Mouse (Mus musculus) neural tube, embryonic 13.5 days (tissue): Measurements from ENCODE around the gene Rasl10a. TPM values are rescaled to one million over a fixed set of nuclear protein-coding genes. Genes with fewer than 3 reads are reported as not detected.

Experiments
- ATAC-seq: fragments of 200-750 bp; cut with Nextera tagmentation; 2 replicates; pipeline ENCODE4 v1.8.0; 2017; ENCODE audit warnings: low read depth, mild to moderate bottlenecking, moderate TSS enrichment, moderate library complexity
- H3K27ac ChIP-seq: fragments of 300-500 bp; sonication (generic); replicated peaks from 2 replicates; pipeline ENCODE4 v1.5.1; 2015; ENCODE audit warnings: moderate library complexity, mild to moderate bottlenecking, inconsistent platforms
- H3K27me3 ChIP-seq: fragments of 300-500 bp; sonication (generic); 2 replicates; pipeline ENCODE4 v1.6.1; 2015; ENCODE audit warnings: mild to moderate bottlenecking, inconsistent platforms
- H3K36me3 ChIP-seq: fragments of 300-500 bp; sonication (generic); 2 replicates; pipeline ENCODE4 v1.6.1; 2015; ENCODE audit warnings: mild to moderate bottlenecking, inconsistent platforms
- H3K4me1 ChIP-seq: fragments of 300-500 bp; sonication (generic); replicated peaks from 2 replicates; pipeline ENCODE4 v1.6.1; 2015; ENCODE audit warnings: inconsistent platforms
- H3K4me2 ChIP-seq: fragments of 300-500 bp; sonication (generic); 2 replicates; pipeline ENCODE4 v1.6.1; 2015; ENCODE audit warnings: inconsistent platforms, mild to moderate bottlenecking, moderate library complexity
- H3K4me3 ChIP-seq: fragments of 300-500 bp; sonication (generic); 2 replicates; pipeline ENCODE4 v1.5.1; 2015; ENCODE audit warnings: mild to moderate bottlenecking, inconsistent platforms
- H3K9ac ChIP-seq: fragments of 300-500 bp; sonication (generic); 2 replicates; pipeline ENCODE4 v1.6.1; 2015; ENCODE audit warnings: moderate library complexity, mild to moderate bottlenecking, inconsistent platforms
- H3K9me3 ChIP-seq: fragments of 300-500 bp; sonication (generic); 2 replicates; pipeline ENCODE4 v1.6.1; 2016; ENCODE audit warnings: inconsistent platforms
- WGBS: fragments of 180-500 bp; shearing (Covaris S2); methylation state at CpG from one replicate; pipeline ENCODE4 v1.1.7; 2015; 5-methylcytosine and 5-hydroxymethylcytosine counted together
- polyA plus RNA-seq: library from polyadenylated mRNA; unstranded; fragments of >200 nt; fragmentation: Nextera tagmentation; extraction: Ambion mirVana; gene quantifications from 2 replicates; pipeline ENCODE4 v1.2.1, GENCODE M21; 2015

Rasl10a gene
- polyA plus RNA-seq, 1 experiment from 2014 or later = 0.64 TPM

- Histone ChIP-seq H3K9me3 (no peaks in the 10 kb centered on the region), H3K4me2 (no peak overlapping the region), H3K27ac (no peak overlapping the region), H3K27me3 (peaks cover 64% of the 10 kb centered on the region), H3K36me3 (peaks cover 6% of the 10 kb centered on the region; the same call in 1 of the 2 replicates), H3K4me3 (no peak overlapping the region), H3K9ac (peak overlapping the region; percentile 17), H3K4me1 (peaks cover 42% of the 10 kb centered on the region)
- WGBS = 30% methylated on average over 23 of the region's 23 CpGs
- no peak for ATAC-seq
Measured at GRCm38 (mm10) chr11:5055945-5056938, 1.7 kb upstream of the Rasl10a start.

GRCm38 (mm10) chr11:5057064-5057463 is 864 bp upstream of the Rasl10a start:
- Histone ChIP-seq H3K4me3 (no peak overlapping the region), H3K27me3 (peaks cover 72% of the 10 kb centered on the region), H3K27ac (no peak overlapping the region), H3K9ac (no peak overlapping the region), H3K4me1 (peaks cover 50% of the 10 kb centered on the region), H3K4me2 (no peak overlapping the region), H3K36me3 (peaks cover 6% of the 10 kb centered on the region; the same call in 1 of the 2 replicates), H3K9me3 (no peaks in the 10 kb centered on the region)
- WGBS = 55% methylated on average over 8 of the region's 8 CpGs
- no peak for ATAC-seq

- 13% methylated on average over 8 of the region's 8 CpGs for WGBS
- ATAC-seq = no peak
- Histone ChIP-seq H3K9me3 (no peaks in the 10 kb centered on the region), H3K27me3 (peaks cover 76% of the 10 kb centered on the region), H3K36me3 (peaks cover 6% of the 10 kb centered on the region; the same call in 1 of the 2 replicates), H3K4me2 (peak overlapping the region; percentile 84), H3K4me1 (peaks cover 55% of the 10 kb centered on the region), H3K9ac (0 out of 2 replicates have a peak overlapping the region, but pooled peaks have one; percentile 69), H3K4me3 (peak overlapping the region; percentile 43), H3K27ac (no peak overlapping the region)
Measured at GRCm38 (mm10) chr11:5057541-5057855, 430 bp upstream of the Rasl10a start.

GRCm38 (mm10) chr11:5058783-5059182 is 855 bp downstream of the Rasl10a start:
- WGBS = 39% methylated on average over 9 of the region's 9 CpGs
- no peaks in the 10 kb centered on the region for H3K9me3 ChIP-seq
- peaks cover 68% of the 10 kb centered on the region for H3K4me1 ChIP-seq
- no peak overlapping the region for H3K4me2 ChIP-seq
- no peak overlapping the region for H3K9ac ChIP-seq
- ATAC-seq = no peak
- H3K27ac ChIP-seq = no peak overlapping the region
- H3K27me3 ChIP-seq = peaks cover 89% of the 10 kb centered on the region
- H3K4me3 ChIP-seq = no peak overlapping the region
- H3K36me3 ChIP-seq = peaks cover 6% of the 10 kb centered on the region; the same call in 1 of the 2 replicates

GRCm38 (mm10) chr11:5059230-5059629 is 1.3 kb downstream of the Rasl10a start:
- peaks cover 72% of the 10 kb centered on the region for H3K4me1 ChIP-seq
- no peaks in the 10 kb centered on the region for H3K9me3 ChIP-seq
- H3K27ac ChIP-seq = no peak overlapping the region
- H3K4me2 ChIP-seq = no peak overlapping the region
- ATAC-seq = no peak
- H3K9ac ChIP-seq = no peak overlapping the region
- H3K27me3 ChIP-seq = peaks cover 94% of the 10 kb centered on the region
- peaks cover 6% of the 10 kb centered on the region; the same call in 1 of the 2 replicates for H3K36me3 ChIP-seq
- no peak overlapping the region for H3K4me3 ChIP-seq
- WGBS = 21% methylated on average over 14 of the region's 14 CpGs

- WGBS = 9% methylated on average over 27 of the region's 27 CpGs
- peaks cover 77% of the 10 kb centered on the region for H3K4me1 ChIP-seq
- peaks cover 99% of the 10 kb centered on the region for H3K27me3 ChIP-seq
- ATAC-seq = no peak
- H3K4me3 ChIP-seq = no peak overlapping the region
- H3K27ac ChIP-seq = no peak overlapping the region
- peaks cover 6% of the 10 kb centered on the region; the same call in 1 of the 2 replicates for H3K36me3 ChIP-seq
- no peaks in the 10 kb centered on the region for H3K9me3 ChIP-seq
- no peak overlapping the region for H3K9ac ChIP-seq
- no peak overlapping the region for H3K4me2 ChIP-seq
Measured at GRCm38 (mm10) chr11:5059704-5060156, 1.8 kb downstream of the Rasl10a start.

GRCm38 (mm10) chr11:5060756-5061412 is 3.0 kb downstream of the Rasl10a start:
- 50% methylated on average over 28 of the region's 28 CpGs for WGBS
- H3K9ac ChIP-seq = peak overlapping the region; percentile 65
- H3K27me3 ChIP-seq = peaks cover 88% of the 10 kb centered on the region
- H3K4me3 ChIP-seq = peak overlapping the region; percentile 32
- H3K4me2 ChIP-seq = peak overlapping the region; percentile 63
- ATAC-seq = no peak
- H3K27ac ChIP-seq = no peak overlapping the region
- peaks cover 6% of the 10 kb centered on the region; the same call in 1 of the 2 replicates for H3K36me3 ChIP-seq
- no peaks in the 10 kb centered on the region for H3K9me3 ChIP-seq
- peaks cover 77% of the 10 kb centered on the region for H3K4me1 ChIP-seq

GRCm38 (mm10) chr11:5061413-5062139 is 3.6 kb downstream of the Rasl10a start:
- H3K27ac ChIP-seq = no peak overlapping the region
- H3K9me3 ChIP-seq = no peaks in the 10 kb centered on the region
- peaks cover 70% of the 10 kb centered on the region for H3K4me1 ChIP-seq
- peak overlapping the region; percentile 63 for H3K4me2 ChIP-seq
- H3K9ac ChIP-seq = peak overlapping the region; percentile 65
- peak overlapping the region; percentile 32 for H3K4me3 ChIP-seq
- 2% methylated on average over 61 of the region's 62 CpGs for WGBS
- peak; percentile 3; the same call in 1 of the 2 replicates for ATAC-seq
- peaks cover 6% of the 10 kb centered on the region; the same call in 1 of the 2 replicates for H3K36me3 ChIP-seq
- H3K27me3 ChIP-seq = peaks cover 81% of the 10 kb centered on the region

- H3K4me1 ChIP-seq = peaks cover 63% of the 10 kb centered on the region
Measured at GRCm38 (mm10) chr11:5062326-5062725, 4.4 kb downstream of the Rasl10a start.

GRCm38 (mm10) chr11:5062860-5063505 is 5.1 kb downstream of the Rasl10a start:
- Histone ChIP-seq H3K4me2 (peak overlapping the region; percentile 63), H3K36me3 (peaks cover 9% of the 10 kb centered on the region), H3K27ac (no peak overlapping the region), H3K9ac (peak overlapping the region; percentile 65; the same call in 1 of the 2 replicates), H3K27me3 (peaks cover 67% of the 10 kb centered on the region), H3K4me1 (peaks cover 58% of the 10 kb centered on the region), H3K4me3 (no peak overlapping the region), H3K9me3 (no peaks in the 10 kb centered on the region)
- no peak for ATAC-seq
- 61% methylated on average over 13 of the region's 13 CpGs for WGBS

More at GRCm38 (mm10) chr11:5062326-5062725, 4.4 kb downstream of the Rasl10a start:
- peaks cover 6% of the 10 kb centered on the region; the same call in 1 of the 2 replicates for H3K36me3 ChIP-seq
- 13% methylated on average over 13 of the region's 13 CpGs for WGBS
- H3K4me2 ChIP-seq = peak overlapping the region; percentile 63
- H3K9ac ChIP-seq = peak overlapping the region; percentile 65; the same call in 1 of the 2 replicates
- H3K4me3 ChIP-seq = peak overlapping the region; percentile 32
- peaks cover 73% of the 10 kb centered on the region for H3K27me3 ChIP-seq
- no peaks in the 10 kb centered on the region for H3K9me3 ChIP-seq
- no peak overlapping the region for H3K27ac ChIP-seq
- ATAC-seq = no peak
